Mouse (Mus musculus) ES-Bruce4 (cell line): Measurements from ENCODE around the gene Dnaja1.
A peak's percentile ranks its signal among the peaks of the same experiment; 100 is the strongest.

ENCODE experiments used
- CTCF ChIP-seq: IDR thresholded peaks from one replicate; pipeline ENCODE4 v1.8.1; 2011; ENCODE audit warnings: low read depth, low read length
- EP300 ChIP-seq: IDR thresholded peaks from 2 replicates; pipeline ENCODE4 v1.6.1; 2011; ENCODE audit warnings: low read depth, low read length; ENCODE audit not compliant: insufficient read depth
- POLR2A ChIP-seq: IDR thresholded peaks from one replicate; pipeline ENCODE4 v1.8.1; 2011; ENCODE audit warnings: low read length; ENCODE audit not compliant: insufficient read depth

GRCm38 (mm10) chr4:40677132-40677531, 44.8 kb upstream of the Dnaja1 start:
- no peak for TF ChIP-seq EP300
- peak; percentile 67 for TF ChIP-seq CTCF
- no peak for TF ChIP-seq POLR2A
